Mouse (Mus musculus) embryo, embryonic 10.5 days (tissue): ENCODE measurements around the gene Cpne6.

Experiments
- DNase-seq: peaks from one replicate; pipeline ENCODE4 v3.0.0-alpha.2; 2015; ENCODE audit warnings: low spot score

Cpne6 gene

DNA sequence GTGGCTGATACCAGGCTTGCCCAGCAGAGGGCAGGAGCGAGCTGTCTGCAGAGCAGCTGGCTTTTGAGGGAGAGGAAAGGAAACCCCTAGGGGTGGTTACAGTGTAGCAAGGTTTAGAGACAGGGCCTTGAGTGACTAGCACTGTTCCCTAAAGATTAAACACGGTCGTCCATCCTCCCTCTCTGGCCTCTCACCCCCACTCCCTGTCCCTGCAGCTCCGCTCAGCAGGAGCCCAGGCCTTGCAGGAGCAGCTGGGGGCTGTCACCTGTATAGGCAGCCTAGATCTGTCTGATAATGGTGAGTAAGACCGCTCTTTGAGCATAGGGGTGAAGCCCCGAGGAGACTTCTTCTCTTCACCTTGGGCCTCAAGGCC lies 12.8 kb upstream of the Cpne6 start:
- DNase-seq, result peak; percentile 89

DNA sequence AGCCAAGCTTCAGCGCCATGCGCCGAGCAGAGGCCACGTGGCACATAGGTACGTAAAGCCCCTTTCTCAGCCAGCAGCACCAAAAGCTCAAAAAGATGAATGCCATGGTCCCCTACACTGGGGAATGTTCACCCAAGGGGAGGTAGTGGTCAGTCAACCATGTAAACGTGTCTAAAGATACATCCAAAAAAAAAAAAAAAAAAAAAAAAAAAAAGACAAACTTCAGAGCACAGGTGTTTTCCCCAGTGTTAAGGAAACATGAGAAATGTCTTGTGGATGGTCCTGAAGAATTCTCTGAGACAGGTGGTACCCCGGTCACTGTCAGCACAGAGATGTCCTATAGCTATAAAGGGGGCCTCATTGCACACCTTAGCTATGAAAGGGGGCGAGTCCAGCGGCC lies 4.6 kb upstream of the Cpne6 start:
- DNase-seq, result no peak

DNA sequence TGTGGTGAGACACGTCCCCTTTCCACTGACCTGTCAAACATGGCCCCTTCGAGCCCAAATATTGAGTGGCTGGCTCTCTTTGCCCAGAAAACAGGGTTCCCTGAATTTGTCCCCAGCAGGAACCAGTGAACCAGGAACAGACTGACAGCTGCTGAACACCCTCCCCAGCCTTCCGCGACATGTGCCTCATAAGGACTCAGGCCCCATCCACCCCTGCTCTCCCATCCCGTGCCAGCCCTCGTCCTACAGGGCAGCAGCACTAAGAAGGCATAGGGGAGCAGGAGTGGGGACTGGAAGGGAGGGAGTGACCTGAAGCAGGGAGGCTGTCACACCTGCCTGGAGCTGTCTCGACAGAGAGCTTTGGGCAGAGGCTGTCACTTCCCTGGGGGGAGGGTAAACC lies 2.4 kb upstream of the Cpne6 start:
- no peak for DNase-seq

DNA sequence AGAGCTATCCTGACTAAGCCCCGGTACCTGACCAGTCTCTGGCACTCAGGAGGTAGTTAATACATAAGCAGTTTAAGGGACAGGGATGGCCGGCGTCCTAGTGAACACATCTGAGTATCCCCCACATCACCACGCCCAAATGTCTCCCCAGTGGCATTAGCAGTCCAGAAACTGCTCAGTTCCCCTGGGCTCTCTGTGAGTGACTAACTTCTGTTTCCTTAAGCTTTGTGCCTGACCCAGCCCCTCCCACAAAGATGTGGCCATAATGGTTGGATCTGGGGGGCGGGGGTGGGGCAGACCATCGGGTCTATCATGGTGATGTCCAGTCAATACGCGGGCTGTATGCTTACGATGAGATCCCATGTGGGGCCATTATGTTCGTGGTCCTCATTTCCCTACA lies 705 bp upstream of the Cpne6 start:
- DNase-seq, result no peak

DNA sequence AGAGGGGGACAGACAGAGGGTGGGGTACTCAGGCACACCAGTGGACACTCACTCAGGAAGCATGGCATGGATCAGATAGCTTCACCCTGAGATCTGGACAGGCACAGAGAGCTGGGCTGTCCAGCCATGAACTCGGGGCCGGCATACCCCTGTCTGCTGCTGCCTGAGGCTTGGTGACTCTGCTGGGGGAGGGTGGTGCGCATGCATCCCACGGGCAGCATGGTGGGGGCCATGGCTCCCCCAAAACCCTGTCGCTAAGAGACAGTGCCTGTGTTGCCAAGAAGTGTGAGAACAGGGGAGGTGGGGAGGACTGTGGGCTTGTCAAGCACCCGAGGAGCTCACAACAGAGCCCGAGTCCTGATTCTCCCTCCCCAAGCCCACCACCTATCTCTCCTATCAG lies 792 bp downstream of the Cpne6 start:
- DNase-seq, result no peak

DNA sequence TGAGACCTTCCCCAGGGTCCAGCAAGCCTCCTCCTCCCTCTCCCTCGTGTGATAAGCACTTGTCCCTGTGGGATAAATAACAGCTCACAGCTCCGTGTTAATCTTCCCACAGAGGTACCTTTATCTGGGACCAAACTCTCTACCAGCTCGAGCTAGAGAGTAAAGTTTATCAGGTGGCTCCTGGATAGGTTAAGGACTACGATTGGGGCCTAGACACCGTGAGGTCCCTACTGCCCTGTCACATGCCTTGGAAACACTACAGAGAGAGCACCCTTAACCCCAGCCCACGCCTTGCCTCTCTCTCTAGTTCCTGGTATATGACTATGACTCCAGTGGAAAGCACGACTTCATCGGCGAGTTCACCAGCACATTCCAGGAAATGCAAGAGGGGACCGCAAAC lies 3.7 kb downstream of the Cpne6 start:
- no peak for DNase-seq

DNA sequence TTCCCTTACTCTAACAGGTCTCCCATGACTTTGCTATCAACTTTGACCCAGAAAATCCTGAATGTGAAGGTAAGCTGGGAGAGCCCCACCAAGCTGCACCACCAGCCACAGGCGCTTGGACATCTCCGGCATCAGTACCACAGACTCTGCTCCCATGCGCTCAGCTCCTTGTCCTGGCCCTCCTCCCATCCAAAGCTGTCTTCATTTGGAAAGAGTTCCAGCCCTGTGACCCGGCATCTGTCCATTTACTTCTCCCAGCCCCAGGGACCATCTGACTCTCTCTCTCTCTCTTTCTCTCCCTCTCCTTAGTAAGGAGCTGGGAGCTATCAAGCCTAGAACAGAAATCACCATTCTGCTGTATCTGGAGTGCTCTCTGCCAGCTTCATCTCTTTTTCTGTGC lies 5.6 kb downstream of the Cpne6 start:
- no peak for DNase-seq

DNA sequence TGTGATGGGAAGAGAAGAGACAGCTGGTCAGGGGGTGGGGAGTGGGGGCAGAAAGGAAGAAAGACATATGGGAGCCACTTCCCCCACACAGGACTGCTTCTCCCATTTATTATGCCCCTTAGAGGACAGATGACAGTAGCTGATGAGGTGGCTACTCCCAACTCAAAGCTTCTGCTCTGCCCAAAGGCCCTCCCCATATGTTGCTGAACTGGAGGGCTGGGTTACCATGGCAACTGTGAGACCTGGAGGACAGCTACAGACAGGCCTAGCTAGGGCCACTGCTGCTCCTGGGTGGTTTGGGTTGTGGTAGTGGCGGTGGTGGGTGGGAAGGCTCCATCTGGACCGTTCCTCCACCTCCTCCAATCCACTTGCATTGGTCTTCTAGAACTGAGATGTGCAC lies 8.7 kb downstream of the Cpne6 start:
- DNase-seq, result peak; percentile 72

DNA sequence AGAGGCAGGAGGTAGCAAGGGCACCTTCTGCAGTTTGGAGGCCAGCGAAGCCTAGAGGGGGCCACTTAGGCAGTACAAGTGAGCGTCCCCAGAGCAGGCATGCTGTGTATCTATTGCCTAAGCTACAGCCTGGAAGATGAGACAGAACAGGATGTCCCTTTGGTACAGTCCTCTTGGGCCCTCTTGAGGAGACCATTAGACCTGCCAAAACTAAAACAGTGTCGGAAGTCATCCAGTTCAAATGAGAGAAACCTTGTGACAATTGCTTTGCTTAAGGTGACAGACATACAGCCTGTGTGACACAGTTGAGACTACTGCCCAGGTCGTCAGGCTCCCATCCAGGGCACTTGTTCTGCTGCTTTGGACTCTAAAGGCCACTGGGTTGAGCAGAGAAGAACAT lies 9.4 kb downstream of the Cpne6 start:
- no peak for DNase-seq

DNA sequence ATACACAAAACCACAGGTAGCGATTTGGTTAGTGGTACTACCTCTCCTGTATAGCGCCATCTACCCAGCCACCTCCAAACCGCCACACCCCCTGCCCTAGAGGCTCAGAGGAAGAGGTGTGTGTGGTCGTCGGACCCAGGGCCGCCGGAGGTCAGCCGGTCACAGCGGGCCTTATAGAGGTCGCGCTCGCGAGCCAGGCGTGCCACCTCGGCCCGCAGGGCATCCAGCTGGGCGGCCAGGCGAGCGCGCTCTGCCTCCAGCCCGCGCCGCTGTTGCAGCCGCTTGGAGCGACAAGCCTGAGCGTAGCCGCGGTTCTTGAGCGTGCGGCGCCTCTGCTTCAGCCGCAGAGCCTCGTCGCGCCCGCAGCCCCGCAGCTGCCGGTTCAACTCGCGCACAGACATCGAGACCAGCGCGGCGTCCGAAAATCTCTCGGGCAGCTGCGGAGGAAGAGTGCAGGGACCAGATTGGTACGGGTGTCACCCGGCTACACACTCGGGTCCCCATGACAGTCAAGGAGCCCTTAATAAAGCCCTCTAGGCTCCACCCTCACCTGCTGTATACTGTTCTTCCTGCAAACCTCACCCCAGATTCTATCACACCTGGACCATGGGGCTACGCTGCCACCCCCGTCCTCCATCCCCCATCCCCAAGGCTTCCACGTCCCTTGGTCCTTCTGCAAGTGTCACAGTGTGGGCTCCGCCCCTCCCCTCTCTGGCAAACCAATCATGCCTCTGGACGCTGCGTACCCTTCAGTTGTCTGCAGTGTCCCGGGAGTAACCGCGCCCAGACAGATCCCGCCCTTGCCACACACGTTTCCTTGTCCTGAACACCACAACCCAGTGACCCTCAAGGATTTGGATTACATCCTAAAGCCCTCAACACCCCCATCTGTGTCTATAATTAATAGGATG lies 10.5 kb downstream of the Cpne6 start:
- peak; percentile 63 for DNase-seq

DNA sequence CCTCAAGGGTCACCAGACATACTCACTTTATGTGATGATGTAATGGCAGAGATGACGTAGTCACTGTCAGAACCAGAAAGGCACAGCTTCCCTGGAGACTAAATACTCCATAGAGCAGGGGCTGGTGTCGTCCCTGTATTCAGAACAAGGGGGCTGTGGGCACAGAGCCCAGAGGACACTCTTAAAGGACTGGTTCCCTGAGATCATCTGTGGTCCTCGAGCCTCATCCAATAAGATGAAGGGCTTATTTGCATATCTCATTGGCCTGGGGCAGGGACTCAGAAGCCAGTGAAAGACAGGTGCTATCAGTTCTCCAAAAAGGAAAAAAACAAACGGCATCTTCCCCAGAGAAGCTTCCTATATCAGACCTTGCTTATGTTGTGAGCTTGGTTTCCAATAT lies 13.8 kb downstream of the Cpne6 start:
- no peak for DNase-seq

DNA sequence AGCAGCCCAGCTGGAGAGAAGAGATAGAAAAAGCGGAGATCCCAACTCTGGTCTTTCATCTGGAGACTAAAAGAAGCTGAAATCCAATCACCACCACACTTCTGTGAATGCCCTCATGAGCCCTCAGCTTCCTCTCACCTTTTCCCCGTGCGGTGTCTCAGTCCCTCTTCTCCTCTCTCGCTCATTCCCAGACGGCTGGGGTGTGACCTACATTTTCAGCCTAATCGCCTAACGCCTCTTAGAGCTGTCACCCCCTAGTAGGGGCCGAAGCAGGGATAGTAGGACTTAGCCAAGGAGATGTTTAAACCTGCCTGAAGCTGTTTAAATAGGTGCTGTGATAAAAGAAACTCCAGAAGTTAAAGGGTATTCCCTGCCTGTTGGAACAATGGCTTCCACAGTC lies 14.5 kb downstream of the Cpne6 start, which contains the start of gene Nrl:
Gene Nrl, minus strand, starts transcription at position 197 of the 400 bp plus-strand sequence.
- DNase-seq, result no peak

DNA sequence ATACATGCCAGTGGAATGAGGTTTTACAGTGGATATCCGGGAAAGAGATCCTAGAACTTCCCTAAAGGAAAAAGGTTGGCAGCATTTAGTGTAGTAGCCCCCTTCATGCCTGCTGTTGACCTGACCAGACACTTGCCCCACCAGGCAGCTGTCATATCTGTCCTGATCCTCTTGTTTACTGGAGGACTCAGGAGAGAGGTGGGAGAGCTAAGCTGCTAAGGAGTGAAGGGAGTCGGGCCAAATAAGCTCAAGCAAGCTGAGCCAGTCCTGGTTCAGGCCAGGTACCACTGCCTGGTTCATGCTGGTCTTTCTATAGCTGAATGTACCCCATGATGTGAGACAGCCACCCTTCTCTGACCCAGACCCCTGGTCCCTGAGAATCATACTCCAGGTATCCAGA lies 16.4 kb downstream of the Cpne6 start:
- no peak for DNase-seq

DNA sequence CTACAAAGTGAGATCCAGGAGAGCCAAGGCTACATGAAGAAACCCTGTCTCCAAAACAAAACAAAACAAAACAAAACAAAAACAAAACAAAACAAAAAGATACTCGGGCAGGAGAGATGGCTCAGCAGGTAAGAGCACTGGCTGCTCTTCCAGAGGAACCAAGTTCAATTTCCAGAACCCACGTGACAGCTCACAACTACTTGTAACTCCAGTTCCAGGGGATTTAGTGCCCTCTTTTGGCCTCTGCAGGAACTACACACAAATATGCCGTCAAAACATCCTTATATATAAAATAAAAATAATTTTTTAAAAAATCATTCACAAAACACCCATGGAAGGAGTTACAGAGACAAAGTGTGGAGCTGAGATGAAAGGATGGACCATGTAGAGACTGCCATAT lies 17.7 kb downstream of the Cpne6 start:
- peak; percentile 73 for DNase-seq

DNA sequence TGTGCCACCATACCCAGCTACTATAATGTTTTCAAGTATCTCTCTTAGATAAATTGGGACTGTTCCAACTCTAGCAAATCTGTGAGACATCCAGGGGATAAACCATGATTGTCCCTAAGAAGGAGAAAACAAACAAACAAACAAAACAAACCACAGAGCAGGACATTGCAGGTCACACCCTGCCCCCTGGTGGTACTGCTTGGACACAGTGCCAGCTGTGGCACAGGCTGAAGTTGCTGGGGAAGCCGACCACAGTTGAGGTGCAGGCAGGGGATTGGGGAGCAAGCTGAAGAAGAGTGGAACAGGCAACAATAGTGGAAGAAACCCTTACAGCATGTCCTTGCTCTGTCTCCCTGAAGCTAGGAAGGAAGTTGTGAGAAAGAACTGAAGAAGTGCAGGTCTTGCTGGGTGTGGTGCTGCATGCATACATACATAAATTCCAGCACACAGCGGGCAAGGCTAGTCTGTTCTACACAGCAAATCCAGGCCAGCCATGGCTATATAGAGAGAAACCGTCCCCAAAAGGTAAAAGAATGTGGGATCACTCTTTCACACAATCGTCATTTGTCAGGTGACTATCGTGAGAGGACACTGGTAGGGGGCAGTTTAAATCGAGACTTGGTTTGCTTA lies 26.0 kb downstream of the Cpne6 start:
- peak; percentile 41 for DNase-seq

DNA sequence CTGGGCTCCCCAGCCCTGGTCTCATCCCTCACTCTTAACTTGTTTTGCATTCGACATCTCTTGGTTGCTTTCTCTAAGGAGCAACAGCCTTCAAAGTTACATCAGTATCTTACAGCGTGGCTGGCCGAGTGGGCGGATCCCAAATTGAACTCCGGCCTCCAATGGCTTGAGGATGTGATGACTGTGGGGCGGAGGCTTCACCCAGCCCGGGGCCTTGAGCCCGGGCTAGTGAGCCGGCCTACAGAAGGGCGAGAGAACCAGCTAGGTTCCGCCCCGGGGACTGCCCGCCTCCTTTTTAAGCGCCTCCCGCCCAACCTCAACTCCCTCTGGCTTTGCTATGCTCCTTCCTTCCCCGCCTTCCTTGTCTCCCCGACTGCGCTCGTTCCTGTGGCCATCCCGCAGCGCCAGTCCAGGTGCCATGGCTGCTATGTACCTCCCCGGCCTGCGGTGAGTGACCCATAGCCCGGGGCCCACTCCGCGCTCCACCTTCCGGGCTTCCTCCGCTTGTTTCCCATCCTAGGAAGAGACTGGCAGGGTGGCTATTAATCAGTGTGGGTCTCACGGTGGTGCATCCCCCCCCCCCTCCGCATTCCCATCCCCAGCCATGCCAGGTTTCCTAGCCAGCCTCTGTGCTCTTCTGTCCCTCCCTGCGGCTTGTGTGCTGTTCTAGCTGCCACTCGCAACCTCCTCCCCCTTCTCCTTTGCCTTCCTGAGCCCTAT lies 30.0 kb downstream of the Cpne6 start, which contains the start of gene Pck2:
Gene Pck2, plus strand, starts transcription at position 200 of the 720 bp plus-strand sequence.
- peak; percentile 92 for DNase-seq

DNA sequence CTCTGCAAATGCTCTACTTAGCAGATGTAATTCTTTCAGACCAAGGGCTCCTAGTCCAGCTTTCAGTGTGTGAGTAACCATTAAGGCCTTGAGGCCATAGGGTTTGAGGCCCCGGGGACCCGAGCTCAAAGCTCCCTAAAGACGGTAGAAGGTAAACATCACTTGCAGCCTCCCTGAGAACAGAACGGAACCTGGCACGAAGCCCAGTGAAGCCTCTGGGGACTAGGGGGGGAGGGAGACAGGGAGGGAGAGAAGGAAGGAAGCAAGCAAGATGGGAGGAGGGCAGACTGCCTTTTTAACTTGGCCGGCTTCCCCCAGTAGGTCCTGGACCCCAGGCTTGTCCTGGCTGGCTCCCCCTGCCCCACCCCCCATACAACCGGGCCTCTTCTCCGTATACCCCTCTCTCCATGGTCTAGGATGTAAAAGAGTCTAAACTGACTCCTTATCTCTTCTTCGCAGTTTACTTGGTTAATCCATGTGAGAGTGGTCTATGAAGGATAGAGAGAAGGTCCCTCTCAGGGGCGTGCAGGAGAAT lies 30.6 kb downstream of the Cpne6 start:
- no peak for DNase-seq

DNA sequence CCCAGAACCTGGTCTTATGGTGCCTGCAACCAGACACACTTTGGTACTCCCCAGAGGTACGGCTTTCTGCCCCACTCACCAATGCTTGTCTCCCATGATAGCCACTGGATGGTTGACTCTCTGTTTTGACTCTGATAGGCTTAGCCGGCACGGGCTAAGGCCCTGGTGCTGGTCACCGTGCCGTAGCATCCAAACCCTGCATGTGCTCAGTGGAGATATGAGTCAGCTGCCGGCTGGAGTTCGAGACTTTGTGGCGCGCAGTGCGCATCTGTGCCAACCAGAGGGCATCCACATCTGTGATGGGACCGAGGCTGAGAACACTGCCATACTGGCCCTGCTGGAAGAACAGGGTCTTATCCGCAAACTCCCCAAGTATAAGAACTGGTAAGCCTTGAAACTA lies 32.0 kb downstream of the Cpne6 start:
- no peak for DNase-seq

DNA sequence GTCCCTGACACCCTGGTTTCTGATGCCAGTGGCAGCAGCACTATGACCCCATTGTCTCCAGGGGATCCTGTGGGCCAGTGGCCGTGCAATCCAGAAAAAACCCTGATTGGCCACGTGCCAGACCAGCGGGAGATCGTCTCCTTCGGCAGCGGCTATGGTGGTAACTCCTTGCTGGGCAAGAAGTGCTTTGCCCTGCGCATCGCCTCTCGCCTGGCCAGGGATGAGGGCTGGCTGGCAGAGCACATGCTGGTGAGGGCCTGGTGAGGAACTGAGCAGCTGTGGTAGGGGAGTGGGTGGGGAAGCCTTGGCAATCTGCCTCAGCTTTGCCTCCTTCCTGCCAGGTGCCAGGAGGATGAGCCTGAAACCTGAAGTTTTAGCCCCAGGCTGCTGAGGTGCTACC lies 34.1 kb downstream of the Cpne6 start:
- no peak for DNase-seq

DNA sequence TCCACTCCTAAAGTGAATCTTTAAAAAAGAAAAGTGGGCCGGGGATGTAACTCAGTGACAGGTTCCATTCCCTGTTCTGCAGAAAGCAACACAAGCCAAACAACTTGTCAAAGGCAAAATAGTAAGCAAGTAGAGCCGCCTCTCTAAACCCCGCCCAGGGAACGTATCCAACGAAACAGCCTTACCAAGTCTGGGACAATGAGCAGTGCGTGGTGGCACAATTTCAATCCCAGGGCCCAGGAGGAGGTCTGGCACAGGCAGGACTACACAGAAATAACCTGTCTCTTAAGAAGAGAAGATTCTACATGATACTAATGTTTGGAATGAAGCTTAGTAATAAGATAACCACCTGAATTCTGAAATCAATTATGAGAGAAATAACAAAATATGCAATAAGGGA lies 39.9 kb downstream of the Cpne6 start:
- DNase-seq, result no peak

DNA sequence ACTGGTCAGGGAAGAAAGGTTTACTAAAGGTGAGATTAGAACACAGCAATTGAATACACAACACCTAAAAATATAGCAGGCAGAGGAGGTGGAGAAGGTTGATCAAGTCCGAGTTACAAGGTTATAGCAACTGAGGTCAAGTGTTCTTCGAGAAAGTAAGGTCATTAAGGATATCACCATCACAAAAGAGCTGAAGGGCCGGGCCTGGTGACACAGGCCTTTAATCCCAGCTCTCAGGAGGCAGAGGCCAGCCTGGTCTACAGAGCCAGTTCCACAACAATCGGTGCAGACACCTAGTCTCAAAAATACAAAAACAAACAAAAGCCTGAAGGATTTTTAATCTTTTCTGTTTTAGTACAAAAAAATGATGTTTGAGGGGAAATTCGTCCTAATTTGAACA lies 41.1 kb downstream of the Cpne6 start:
- DNase-seq, result no peak

DNA sequence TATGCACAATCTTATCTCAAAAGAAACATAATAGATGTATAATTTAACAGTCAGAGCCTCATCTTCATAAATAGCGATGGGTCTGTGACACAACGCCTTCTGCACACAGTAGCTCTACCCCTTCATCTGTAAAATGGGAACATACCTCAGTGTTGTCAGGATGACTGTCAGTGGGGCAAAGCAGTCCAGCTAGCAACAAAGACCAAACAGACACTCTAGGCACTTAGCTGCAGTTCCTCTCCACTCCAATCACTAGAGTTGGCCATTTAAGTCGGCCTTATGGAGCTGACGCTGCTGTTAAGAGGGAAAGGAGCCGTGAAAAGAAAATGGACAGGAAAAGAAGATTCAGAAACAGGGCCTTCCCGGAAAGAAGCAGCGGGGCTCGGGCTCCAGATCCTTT lies 41.5 kb downstream of the Cpne6 start:
- DNase-seq, result no peak

DNA sequence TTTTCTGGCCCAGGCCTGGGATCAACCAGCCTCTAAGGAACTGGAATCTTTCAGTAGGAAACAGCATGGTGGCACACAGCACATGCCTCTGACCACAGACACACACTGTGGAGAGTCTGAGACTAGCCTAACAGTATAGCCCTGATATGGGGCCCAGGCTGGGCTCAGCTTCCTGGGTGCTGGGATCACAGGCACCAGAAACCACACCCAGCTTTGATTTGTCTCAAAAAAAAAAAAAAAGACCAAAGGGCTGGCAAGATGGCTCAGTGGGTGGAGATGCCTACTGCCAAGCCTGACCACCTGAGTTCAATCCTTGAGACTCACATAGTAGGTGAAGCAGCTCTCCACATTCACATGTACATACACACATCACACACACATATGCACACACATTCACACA lies 44.4 kb downstream of the Cpne6 start:
- DNase-seq, result no peak
